Mouse (Mus musculus): ENCODE measurements around the gene Ppp1r14b. TPM values are rescaled to one million over a fixed set of nuclear protein-coding genes. Genes with fewer than 3 reads are reported as not detected.
"Not testable (repeated sequence)": the region's sequence is repeated elsewhere in the genome, so short reads cannot be mapped to it uniquely, and the experiment has no call there.

Ppp1r14b gene
- polyA plus RNA-seq, 1 experiment from 2014 or later, result 221 TPM

- H3K36me3 ChIP-seq (ENCODE audit: control insufficient read depth, insufficient read depth, low read length), result peaks cover 12% of the 10 kb centered on the region; the same call in 1 of the 2 replicates
- H3K9me3 ChIP-seq (ENCODE audit: control insufficient read depth, low read length), result no peaks in the 10 kb centered on the region
- H3K4me3 ChIP-seq (ENCODE audit: low read depth, low read length), result peak overlapping the region; percentile 83
- peak overlapping the region; percentile 86 for H3K9ac ChIP-seq (ENCODE audit: low read depth, low read length)
- WGBS, result 60% methylated on average over 10 of the region's 10 CpGs
- peak overlapping the region; percentile 89 for H3K4me2 ChIP-seq
- no peak for DNase-seq (ENCODE audit: low spot score)
- no peaks in the 10 kb centered on the region for H3K27me3 ChIP-seq (replicated peaks; ENCODE audit: control insufficient read depth, insufficient read depth, low read length)
- 0 out of 2 replicates have a peak, but pooled peaks have one; percentile 8 for ATAC-seq (replicated peaks; ENCODE audit: low FRiP score)
- H3K27ac ChIP-seq (ENCODE audit: low read depth, low read length), result no peak overlapping the region
- peaks cover 16% of the 10 kb centered on the region for H3K4me1 ChIP-seq (replicated peaks; ENCODE audit: control insufficient read depth, insufficient read depth, low read length)
Observed at GRCm38 (mm10) chr19:6985951-6986708, 11.4 kb downstream of the Ppp1r14b start.

GRCm38 (mm10) chr19:6987061-6987903, 12.5 kb downstream of the Ppp1r14b start, which contains the start of gene Vegfb:
Vegfb (minus strand) TSS chr19:6987651.
- Histone ChIP-seq H3K27ac (ENCODE audit: low read depth, low read length) (peak within 1 kb of the TSS; percentile 70), H3K9ac (ENCODE audit: low read depth, low read length) (peak within 1 kb of the TSS; percentile 86), H3K27me3 (replicated peaks; ENCODE audit: control insufficient read depth, insufficient read depth, low read length) (no peaks in the 10 kb centered on the region), H3K4me3 (ENCODE audit: low read depth, low read length) (peak within 1 kb of the TSS; percentile 83), H3K4me2 (peak within 1 kb of the TSS; percentile 89), H3K9me3 (ENCODE audit: control insufficient read depth, low read length) (no peaks in the 10 kb centered on the region), H3K36me3 (ENCODE audit: control insufficient read depth, insufficient read depth, low read length) (peaks cover 12% of the 10 kb centered on the region; the same call in 1 of the 2 replicates), H3K4me1 (replicated peaks; ENCODE audit: control insufficient read depth, insufficient read depth, low read length) (peaks cover 20% of the 10 kb centered on the region)
- WGBS, result under 1% methylated on average over 69 of the region's 85 CpGs
- ATAC-seq (replicated peaks; ENCODE audit: low FRiP score) (peak; percentile 60), DNase-seq (ENCODE audit: low spot score) (peak; percentile 74)

GRCm38 (mm10) chr19:6987904-6988285, 13.1 kb downstream of the Ppp1r14b start:
- no peak for DNase-seq (ENCODE audit: low spot score)

GRCm38 (mm10) chr19:6989251-6989650, 14.5 kb downstream of the Ppp1r14b start:
- peaks cover 7% of the 10 kb centered on the region; the same call in 1 of the 2 replicates for H3K36me3 ChIP-seq (ENCODE audit: control insufficient read depth, insufficient read depth, low read length)
- 83% methylated on average over 8 of the region's 8 CpGs for WGBS
- ATAC-seq (replicated peaks; ENCODE audit: low FRiP score), result no peak
- H3K27me3 ChIP-seq (replicated peaks; ENCODE audit: control insufficient read depth, insufficient read depth, low read length), result no peaks in the 10 kb centered on the region
- DNase-seq (ENCODE audit: low spot score), result no peak
- no peak overlapping the region for H3K27ac ChIP-seq (ENCODE audit: low read depth, low read length)
- H3K9me3 ChIP-seq (ENCODE audit: control insufficient read depth, low read length), result no peaks in the 10 kb centered on the region
- peaks cover 27% of the 10 kb centered on the region for H3K4me1 ChIP-seq (replicated peaks; ENCODE audit: control insufficient read depth, insufficient read depth, low read length)
- H3K9ac ChIP-seq (ENCODE audit: low read depth, low read length), result no peak overlapping the region
- H3K4me2 ChIP-seq, result no peak overlapping the region
- H3K4me3 ChIP-seq (ENCODE audit: low read depth, low read length), result no peak overlapping the region

More at GRCm38 (mm10) chr19:6987904-6988285, 13.1 kb downstream of the Ppp1r14b start:
- peak overlapping the region; percentile 70; the same call in 1 of the 2 replicates for H3K27ac ChIP-seq (ENCODE audit: low read depth, low read length)
- ATAC-seq (replicated peaks; ENCODE audit: low FRiP score), result no peak
- H3K9ac ChIP-seq (ENCODE audit: low read depth, low read length), result peak overlapping the region; percentile 86
- peaks cover 8% of the 10 kb centered on the region; the same call in 1 of the 2 replicates for H3K36me3 ChIP-seq (ENCODE audit: control insufficient read depth, insufficient read depth, low read length)
- peak overlapping the region; percentile 83 for H3K4me3 ChIP-seq (ENCODE audit: low read depth, low read length)
- no peaks in the 10 kb centered on the region for H3K9me3 ChIP-seq (ENCODE audit: control insufficient read depth, low read length)
- WGBS, result 5% methylated on average over 8 of the region's 8 CpGs
- peaks cover 22% of the 10 kb centered on the region for H3K4me1 ChIP-seq (replicated peaks; ENCODE audit: control insufficient read depth, insufficient read depth, low read length)
- H3K27me3 ChIP-seq (replicated peaks; ENCODE audit: control insufficient read depth, insufficient read depth, low read length), result no peaks in the 10 kb centered on the region
- peak overlapping the region; percentile 89 for H3K4me2 ChIP-seq

GRCm38 (mm10) chr19:6990712-6991111, 15.9 kb downstream of the Ppp1r14b start:
- no peaks in the 10 kb centered on the region for H3K27me3 ChIP-seq (replicated peaks; ENCODE audit: control insufficient read depth, insufficient read depth, low read length)
- 88% methylated on average over 6 of the region's 6 CpGs for WGBS
- H3K4me1 ChIP-seq (replicated peaks; ENCODE audit: control insufficient read depth, insufficient read depth, low read length), result peaks cover 37% of the 10 kb centered on the region

GRCm38 (mm10) chr19:6991166-6991565, 16.4 kb downstream of the Ppp1r14b start:
- peaks cover 36% of the 10 kb centered on the region for H3K4me1 ChIP-seq (replicated peaks; ENCODE audit: control insufficient read depth, insufficient read depth, low read length)
- ATAC-seq (replicated peaks; ENCODE audit: low FRiP score); H3K36me3 ChIP-seq (ENCODE audit: control insufficient read depth, insufficient read depth, low read length); H3K9me3 ChIP-seq (ENCODE audit: control insufficient read depth, low read length); H3K27ac ChIP-seq (ENCODE audit: low read depth, low read length); H3K9ac ChIP-seq (ENCODE audit: low read depth, low read length); H3K4me3 ChIP-seq (ENCODE audit: low read depth, low read length); DNase-seq (ENCODE audit: low spot score); H3K4me2 ChIP-seq; H3K27me3 ChIP-seq (replicated peaks; ENCODE audit: control insufficient read depth, insufficient read depth, low read length): not testable (repeated sequence)
- WGBS, result 85% methylated on average over 6 of the region's 6 CpGs

More at GRCm38 (mm10) chr19:6990712-6991111, 15.9 kb downstream of the Ppp1r14b start:
- ATAC-seq (replicated peaks; ENCODE audit: low FRiP score), result no peak
- Histone ChIP-seq H3K36me3 (ENCODE audit: control insufficient read depth, insufficient read depth, low read length) (no peaks in the 10 kb centered on the region; the same call in 1 of the 2 replicates), H3K9ac (ENCODE audit: low read depth, low read length) (no peak overlapping the region), H3K4me3 (ENCODE audit: low read depth, low read length) (no peak overlapping the region), H3K27ac (ENCODE audit: low read depth, low read length) (no peak overlapping the region), H3K9me3 (ENCODE audit: control insufficient read depth, low read length) (no peaks in the 10 kb centered on the region), H3K4me2 (no peak overlapping the region)
- DNase-seq (ENCODE audit: low spot score), result no peak

- peak; percentile 91 for ATAC-seq (replicated peaks; ENCODE audit: low FRiP score)
- H3K27me3 ChIP-seq (replicated peaks; ENCODE audit: control insufficient read depth, insufficient read depth, low read length), result no peaks in the 10 kb centered on the region
- peaks cover 37% of the 10 kb centered on the region for H3K4me1 ChIP-seq (replicated peaks; ENCODE audit: control insufficient read depth, insufficient read depth, low read length)
- peak within 1 kb of the TSS; percentile 65 for H3K4me3 ChIP-seq (ENCODE audit: low read depth, low read length)
- no peaks in the 10 kb centered on the region for H3K36me3 ChIP-seq (ENCODE audit: control insufficient read depth, insufficient read depth, low read length)
- H3K9ac ChIP-seq (ENCODE audit: low read depth, low read length), result peak within 1 kb of the TSS; percentile 69
- peak within 1 kb of the TSS; percentile 50; the same call in 1 of the 2 replicates for H3K27ac ChIP-seq (ENCODE audit: low read depth, low read length)
- 2% methylated on average over 37 of the region's 37 CpGs for WGBS
- peak within 1 kb of the TSS; percentile 92 for H3K4me2 ChIP-seq
- peak; percentile 92 for DNase-seq (ENCODE audit: low spot score)
- H3K9me3 ChIP-seq (ENCODE audit: control insufficient read depth, low read length), result no peaks in the 10 kb centered on the region
Observed at GRCm38 (mm10) chr19:6992011-6992858, 17.5 kb downstream of the Ppp1r14b start, which contains the start of gene Dnajc4. Dnajc4 (minus strand) TSS chr19:6992572.

All from liver, embryonic 11.5 days (tissue).